Comparison of ENCODE assay signal across 7 mouse cellular contexts in genomic region chr17:72889556-72890397, GRCm38 (mm10). TPM values are rescaled to one million over a fixed set of nuclear protein-coding genes. Genes with fewer than 3 reads are reported as not detected.
DNase-seq lines count a peak whose midpoint lies in the region; ATAC-seq lines count a peak whose summit lies in the region.

No protein-coding gene starts in this region.

- no peak overlapping the region for H3K9ac ChIP-seq in hindbrain, embryonic 16.5 days (ENCODE audit: low read depth, low read length)

- H3K4me1 ChIP-seq in hindbrain, embryonic 16.5 days (ENCODE audit: control insufficient read depth, insufficient read depth, low read depth, low read length), result peaks cover 2% of the 10 kb centered on the region; the same call in 1 of the 2 replicates

- H3K4me3 ChIP-seq in hindbrain, embryonic 16.5 days (ENCODE audit: low read length), result no peak overlapping the region

- peak overlapping the region; percentile 18; the same call in 1 of the 2 replicates for H3K4me2 ChIP-seq in hindbrain, embryonic 16.5 days (ENCODE audit: low read length)

- H3K27me3 ChIP-seq in hindbrain, embryonic 16.5 days (replicated peaks; ENCODE audit: control insufficient read depth, insufficient read depth, low read length), result no peaks in the 10 kb centered on the region

- WGBS in hindbrain, embryonic 16.5 days, result 16% methylated on average over 19 of the region's 20 CpGs

- no peaks in the 10 kb centered on the region for H3K36me3 ChIP-seq in hindbrain, embryonic 16.5 days (ENCODE audit: control insufficient read depth, insufficient read depth, low read length)

- DNase-seq in adipocyte (ENCODE audit: low spot score), result peak; percentile 76
- DNase-seq in cerebellum, postnatal 10 days, result peak; percentile 84 to 86
- DNase-seq in frontal cortex, postnatal 36 days (ENCODE audit: low spot score in 2 of 2), result peak; percentile 64 to 91
- peak; percentile 37 to 67 for DNase-seq in layer of hippocampus, postnatal 25 days (ENCODE audit: extremely low spot score in 1 of 2, low spot score in 1 of 2)
- DNase-seq in right cerebral cortex, postnatal 14 days, result peak; percentile 65

- ATAC-seq in hindbrain, embryonic 16.5 days, result peak; percentile 93
- peak; percentile 93 for ATAC-seq in megakaryocyte progenitor cell, adult 5-6 weeks (replicated peaks; ENCODE audit: poor library complexity)

- peak overlapping the region; percentile 51; the same call in 1 of the 2 replicates for H3K27ac ChIP-seq in hindbrain, embryonic 16.5 days (ENCODE audit: low read depth, low read length)

- H3K9me3 ChIP-seq in hindbrain, embryonic 16.5 days (ENCODE audit: control insufficient read depth, low read length), result no peaks in the 10 kb centered on the region

RNA-seq across cellular contexts. Expression of gene Lbh, which starts 28.3 kb away (rescaled TPM):
- 4.5 and 6.5 TPM in 2 replicates for polyA plus RNA-seq in hindbrain, embryonic 16.5 days (2015; fragmentation: Nextera tagmentation; extraction: Ambion mirVana)
- 10 to 100 TPM; 34.2 to 36.1 TPM for total RNA-seq in layer of hippocampus, postnatal 25 days (2021)
- 17.9 and 19.2 TPM in 2 replicates for total RNA-seq in megakaryocyte progenitor cell, adult 5-6 weeks (2015)
- 16.6 and 21.4 TPM in 2 replicates for total RNA-seq in megakaryocyte progenitor cell, adult 5-6 weeks (2017)

RNA-seq across cellular contexts. Expression of gene Ypel5, which starts 53.5 kb away (rescaled TPM):
- polyA plus RNA-seq in hindbrain, embryonic 16.5 days (2015; fragmentation: Nextera tagmentation; extraction: Ambion mirVana), result 107 and 108 TPM in 2 replicates
- 10 to 100 TPM; 86.1 to 98.7 TPM for total RNA-seq in layer of hippocampus, postnatal 25 days (2021)
- total RNA-seq in megakaryocyte progenitor cell, adult 5-6 weeks (2015), result 37.1 and 39.7 TPM in 2 replicates
- 37.0 and 52.3 TPM in 2 replicates for total RNA-seq in megakaryocyte progenitor cell, adult 5-6 weeks (2017)
